ENCODE assay signal across 8 mouse cellular contexts in the genomic region with DNA sequence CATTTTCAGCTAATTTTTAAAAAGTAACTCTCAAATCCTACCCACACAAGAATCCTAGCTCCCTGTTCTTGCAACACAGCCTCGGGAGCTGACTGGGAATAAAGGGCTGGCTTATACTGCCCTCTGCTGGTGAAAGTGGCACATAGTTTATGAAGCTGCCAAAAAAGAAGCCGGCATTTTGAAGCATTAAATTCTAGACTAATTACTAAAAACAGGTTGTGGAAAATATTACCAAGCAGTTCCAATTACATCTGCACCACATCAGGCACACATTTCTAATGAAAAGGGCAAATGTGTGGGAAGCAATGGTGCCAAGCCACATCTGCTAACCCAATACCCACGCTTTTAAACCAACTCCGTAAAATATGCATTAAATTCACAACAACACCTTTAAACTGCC.
DNase-seq lines count a peak whose midpoint lies in the region; ATAC-seq and TF ChIP-seq lines count a peak whose summit lies in the region.

No protein-coding gene starts in this region.

- H3K9me3 ChIP-seq in forebrain, embryonic 14.5 days (replicated peaks; ENCODE audit: control insufficient read depth, low read length), result no peaks in the 10 kb centered on the region
- no peaks in the 10 kb centered on the region for H3K9me3 ChIP-seq in forebrain, embryonic 16.5 days (ENCODE audit: control insufficient read depth, low read length)
- H3K9me3 ChIP-seq in liver, embryonic 12.5 days (replicated peaks), result no peaks in the 10 kb centered on the region
- H3K9me3 ChIP-seq in hindbrain, postnatal 0 days (ENCODE audit: low read length), result no peaks in the 10 kb centered on the region

- H3K27me3 ChIP-seq in forebrain, embryonic 14.5 days (replicated peaks; ENCODE audit: control insufficient read depth, insufficient read depth, low read length), result no peaks in the 10 kb centered on the region
- H3K27me3 ChIP-seq in forebrain, embryonic 16.5 days (replicated peaks; ENCODE audit: control insufficient read depth, insufficient read depth, low read length), result no peaks in the 10 kb centered on the region
- no peaks in the 10 kb centered on the region for H3K27me3 ChIP-seq in liver, embryonic 12.5 days (replicated peaks)
- no peaks in the 10 kb centered on the region for H3K27me3 ChIP-seq in hindbrain, postnatal 0 days (ENCODE audit: insufficient read depth, low read length)

- H3K4me3 ChIP-seq in forebrain, embryonic 14.5 days (ENCODE audit: low read depth, low read length), result no peak overlapping the region
- H3K4me3 ChIP-seq in forebrain, embryonic 16.5 days (replicated peaks; ENCODE audit: low read length), result no peak overlapping the region
- no peak overlapping the region for H3K4me3 ChIP-seq in liver, embryonic 12.5 days
- no peak overlapping the region for H3K4me3 ChIP-seq in bone marrow, adult 2 months (replicated peaks; ENCODE audit: control insufficient read depth, low read depth, low read length)
- no peak overlapping the region for H3K4me3 ChIP-seq in hindbrain, postnatal 0 days (ENCODE audit: low read length)

- TF ChIP-seq POLR2A in bone marrow, adult 2 months (IDR thresholded peaks at IDR 0.05; ENCODE audit: borderline replicate concordance, control insufficient read depth, low read depth, low read length), result no peak

- DNase-seq in forebrain, embryonic 14.5 days (ENCODE audit: low spot score), result peak; percentile 78
- DNase-seq in liver, result peak; percentile 39
- DNase-seq in hindbrain, postnatal 0 days (ENCODE audit: low spot score), result peak; percentile 85
- DNase-seq in skeletal muscle tissue, adult 2 months (ENCODE audit: low read depth, low spot score), result peak; percentile 39
- DNase-seq in frontal cortex, postnatal 25 days (ENCODE audit: low spot score in 2 of 2), result no peak

- no peak overlapping the region for H3K9ac ChIP-seq in forebrain, embryonic 14.5 days (ENCODE audit: low read length)
- no peak overlapping the region for H3K9ac ChIP-seq in forebrain, embryonic 16.5 days (replicated peaks; ENCODE audit: low read depth, low read length)
- no peak overlapping the region for H3K9ac ChIP-seq in liver, embryonic 12.5 days
- no peak overlapping the region for H3K9ac ChIP-seq in hindbrain, postnatal 0 days (replicated peaks; ENCODE audit: low read length)

- no peaks in the 10 kb centered on the region for H3K36me3 ChIP-seq in forebrain, embryonic 14.5 days (ENCODE audit: control insufficient read depth, insufficient read depth, low read length)
- no peaks in the 10 kb centered on the region for H3K36me3 ChIP-seq in forebrain, embryonic 16.5 days (ENCODE audit: control insufficient read depth, insufficient read depth)
- no peaks in the 10 kb centered on the region for H3K36me3 ChIP-seq in liver, embryonic 12.5 days
- no peaks in the 10 kb centered on the region for H3K36me3 ChIP-seq in hindbrain, postnatal 0 days (ENCODE audit: insufficient read depth, low read length)

- ATAC-seq in forebrain, embryonic 14.5 days, result no peak
- no peak for ATAC-seq in forebrain, embryonic 16.5 days
- ATAC-seq in liver, embryonic 12.5 days, result no peak
- no peak for ATAC-seq in hindbrain, postnatal 0 days

- H3K4me1 ChIP-seq in forebrain, embryonic 14.5 days (ENCODE audit: control insufficient read depth, insufficient read depth, low read length), result no peaks in the 10 kb centered on the region
- no peaks in the 10 kb centered on the region for H3K4me1 ChIP-seq in forebrain, embryonic 16.5 days (replicated peaks; ENCODE audit: control insufficient read depth, insufficient read depth, low read length)
- no peaks in the 10 kb centered on the region for H3K4me1 ChIP-seq in liver, embryonic 12.5 days
- H3K4me1 ChIP-seq in bone marrow, adult 2 months (ENCODE audit: control insufficient read depth, insufficient read depth, low read length), result no peaks in the 10 kb centered on the region
- H3K4me1 ChIP-seq in hindbrain, postnatal 0 days (ENCODE audit: insufficient read depth, low read length), result no peaks in the 10 kb centered on the region

- H3K27ac ChIP-seq in forebrain, embryonic 14.5 days (ENCODE audit: low read depth, low read length), result no peak overlapping the region
- H3K27ac ChIP-seq in forebrain, embryonic 16.5 days (ENCODE audit: low read length), result no peak overlapping the region
- H3K27ac ChIP-seq in liver, embryonic 12.5 days, result no peak overlapping the region
- H3K27ac ChIP-seq in bone marrow, adult 2 months (ENCODE audit: control insufficient read depth, insufficient read depth, low read depth, low read length, poor library complexity), result no peak overlapping the region
- H3K27ac ChIP-seq in hindbrain, postnatal 0 days, result no peak overlapping the region

- WGBS in forebrain, embryonic 14.5 days, result 52% methylated on average over 4 of the region's 4 CpGs
- WGBS in forebrain, embryonic 16.5 days, result 54% methylated on average over 4 of the region's 4 CpGs
- 49% methylated on average over 4 of the region's 4 CpGs for WGBS in liver, embryonic 12.5 days (ENCODE audit: insufficient replicate concordance)
- 51% methylated on average over 4 of the region's 4 CpGs for WGBS in bone marrow, adult 2 months
- 55% methylated on average over 4 of the region's 4 CpGs for WGBS in hindbrain, postnatal 0 days

- H3K4me2 ChIP-seq in forebrain, embryonic 14.5 days (ENCODE audit: low read length), result no peak overlapping the region
- H3K4me2 ChIP-seq in forebrain, embryonic 16.5 days (ENCODE audit: low read length), result no peak overlapping the region
- H3K4me2 ChIP-seq in liver, embryonic 12.5 days, result no peak overlapping the region
- no peak overlapping the region for H3K4me2 ChIP-seq in hindbrain, postnatal 0 days (ENCODE audit: low read depth, low read length)

- TF ChIP-seq CTCF in bone marrow, adult 2 months (IDR thresholded peaks at IDR 0.05; ENCODE audit: control insufficient read depth, insufficient read depth, low read length), result peak; percentile 53
- TF ChIP-seq CTCF in hindbrain, postnatal 0 days (IDR thresholded peaks at IDR 0.05; ENCODE audit: low read depth), result peak; percentile 80

Comparison
In these comparisons a context has a peak if more than half of its experiments do, and no peak if none do; other contexts are left out.
1. DNase-seq: peak in forebrain, embryonic 14.5 days (single experiment), liver (single experiment), hindbrain, postnatal 0 days (single experiment) and skeletal muscle tissue, adult 2 months (single experiment); none in frontal cortex, postnatal 25 days (0 of 2).